Mouse (Mus musculus): ENCODE data around the gene Ccdc57. TPM values are rescaled to one million over a fixed set of nuclear protein-coding genes. Genes with fewer than 3 reads are reported as not detected.
"Not testable (repeated sequence)": the region's sequence is repeated elsewhere in the genome, so short reads cannot be mapped to it uniquely, and the experiment has no call there.

Ccdc57 gene
- total RNA-seq, 1 experiment from 2014 or later, result 9.2 TPM

DNA sequence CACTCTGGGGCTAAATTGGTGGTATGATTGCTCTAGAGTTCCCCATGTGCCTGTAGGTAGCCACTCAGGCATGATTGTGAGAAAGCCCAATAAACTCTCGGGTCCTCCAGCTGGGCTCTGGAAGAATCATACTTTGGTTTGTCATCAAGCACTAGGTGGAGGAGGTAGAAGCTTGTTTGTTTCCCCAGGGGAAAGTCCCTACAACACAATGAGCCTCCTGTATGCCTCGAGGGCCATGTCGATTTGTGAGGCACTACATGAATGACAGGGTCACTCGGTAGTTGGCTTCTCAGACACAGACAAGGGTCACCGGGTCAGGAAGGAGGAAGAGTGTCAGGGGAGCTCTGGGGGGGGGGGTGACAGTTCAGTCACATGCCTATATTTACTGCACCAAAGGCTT lies 46.2 kb downstream of the Ccdc57 start:
- no peak for ATAC-seq (replicated peaks in 1 of 2; ENCODE audit: insufficient read depth in 1 of 2, low FRiP score in 2 of 2, low TSS enrichment in 1 of 2, low read depth in 1 of 2, poor library complexity in 2 of 2, severe bottlenecking in 2 of 2)

DNA sequence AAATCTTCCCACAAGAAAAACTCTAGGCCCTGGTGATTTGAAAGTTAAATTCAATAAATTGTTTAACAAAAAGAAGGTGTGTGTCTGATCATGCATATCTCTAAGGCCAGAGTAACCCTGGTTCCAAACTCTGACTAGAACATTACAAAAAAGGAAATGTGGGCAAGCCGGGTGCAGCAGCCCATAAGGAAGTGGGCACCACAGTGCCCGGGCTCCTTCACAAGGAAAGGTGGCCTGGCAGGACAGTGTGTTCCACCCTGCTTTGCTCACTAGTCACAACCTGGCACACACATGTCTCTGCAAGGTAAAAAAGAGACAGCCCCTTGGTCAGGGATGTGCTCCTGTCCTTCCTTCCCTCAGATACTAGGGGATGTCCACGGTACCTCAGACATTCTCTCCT lies 49.1 kb downstream of the Ccdc57 start:
- ATAC-seq (replicated peaks in 1 of 2; ENCODE audit: insufficient read depth in 1 of 2, low FRiP score in 2 of 2, low TSS enrichment in 1 of 2, low read depth in 1 of 2, poor library complexity in 2 of 2, severe bottlenecking in 2 of 2), result 0 out of 4 replicates have a peak, but pooled peaks have one; percentile 15 to 49

DNA sequence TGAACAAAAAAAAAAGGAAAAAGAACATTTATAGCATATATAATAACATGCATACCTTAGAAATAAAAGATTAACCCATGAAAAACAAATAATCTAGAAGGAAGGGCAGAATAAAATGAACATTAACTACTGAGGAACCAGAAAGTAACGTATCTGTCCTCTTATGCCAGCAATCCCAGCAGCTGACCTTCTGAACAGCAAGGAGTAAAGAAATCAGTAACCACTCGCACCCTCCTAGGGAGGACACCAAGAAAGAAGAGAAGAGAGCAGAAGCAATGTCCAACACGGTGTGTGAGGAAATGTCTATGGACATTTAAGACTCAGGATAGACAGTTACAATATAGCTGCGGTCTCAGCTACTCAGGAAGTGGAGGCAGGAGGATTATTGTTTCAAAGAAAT lies 49.7 kb downstream of the Ccdc57 start:
- ATAC-seq (replicated peaks in 1 of 2; ENCODE audit: insufficient read depth in 1 of 2, low FRiP score in 2 of 2, low TSS enrichment in 1 of 2, low read depth in 1 of 2, poor library complexity in 2 of 2, severe bottlenecking in 2 of 2), result no peak

DNA sequence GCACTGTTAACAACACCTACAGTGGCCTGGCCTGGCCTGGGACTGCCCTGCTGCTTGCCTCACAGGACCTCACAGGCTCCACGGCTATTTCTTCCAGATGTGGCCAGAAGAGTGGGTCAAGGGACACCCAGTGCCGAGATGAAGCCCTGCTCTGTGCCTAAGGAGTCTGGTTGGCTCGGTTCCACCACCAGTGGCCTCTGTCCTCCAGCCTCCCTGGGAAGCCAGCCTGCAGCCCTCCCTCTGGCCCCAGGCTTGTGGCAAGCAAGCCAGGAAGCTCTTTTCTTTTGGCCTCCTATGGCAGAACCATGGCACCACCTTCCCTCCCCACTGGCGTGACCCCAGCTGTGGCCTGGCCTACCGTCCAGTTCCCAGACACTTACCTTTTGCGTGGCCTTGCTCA lies 59.5 kb downstream of the Ccdc57 start:
- ATAC-seq (replicated peaks in 1 of 2; ENCODE audit: insufficient read depth in 1 of 2, low FRiP score in 2 of 2, low TSS enrichment in 1 of 2, low read depth in 1 of 2, poor library complexity in 2 of 2, severe bottlenecking in 2 of 2), result no peak

DNA sequence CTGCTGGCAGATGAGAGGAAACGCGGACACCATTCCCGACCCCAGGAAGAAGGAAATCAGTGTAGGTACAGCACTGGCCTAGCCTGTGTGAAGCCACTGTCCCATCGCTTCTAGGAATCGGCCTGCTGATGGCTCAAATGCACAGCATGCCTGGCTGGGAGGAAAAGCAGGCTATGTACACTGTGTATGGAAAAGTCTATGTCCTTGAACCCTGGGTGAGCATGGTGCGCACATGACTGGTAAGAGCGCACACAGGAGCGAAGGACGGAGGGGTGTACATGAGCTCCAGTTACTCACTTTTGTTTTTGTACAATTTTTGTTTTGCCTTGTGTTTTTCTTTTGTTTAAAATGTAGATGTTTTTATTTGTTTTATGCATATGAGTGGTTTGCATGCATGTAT lies 61.2 kb downstream of the Ccdc57 start:
- ATAC-seq (replicated peaks in 1 of 2; ENCODE audit: insufficient read depth in 1 of 2, low FRiP score in 2 of 2, low TSS enrichment in 1 of 2, low read depth in 1 of 2, poor library complexity in 2 of 2, severe bottlenecking in 2 of 2), result no peak

DNA sequence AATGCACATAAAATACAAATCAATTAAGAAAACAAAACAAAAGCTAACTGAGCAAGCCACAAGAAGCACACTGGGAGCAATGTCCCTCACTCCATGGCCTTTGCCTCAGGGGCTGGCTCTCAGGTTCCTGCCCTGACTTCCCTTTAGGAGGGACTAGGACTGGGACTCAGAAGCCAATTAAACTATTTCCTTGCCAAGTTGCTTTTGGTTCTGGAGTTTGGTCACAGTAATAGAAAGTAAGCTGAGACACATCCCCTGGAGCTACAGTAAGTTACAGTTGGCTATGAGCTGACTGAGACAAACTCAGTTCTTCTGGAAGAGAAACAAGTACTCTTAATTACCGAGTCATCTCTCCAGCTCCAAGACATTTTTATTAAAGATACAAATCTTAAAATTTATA lies 66.9 kb downstream of the Ccdc57 start:
- no peak for ATAC-seq (replicated peaks in 1 of 2; ENCODE audit: insufficient read depth in 1 of 2, low FRiP score in 2 of 2, low TSS enrichment in 1 of 2, low read depth in 1 of 2, poor library complexity in 2 of 2, severe bottlenecking in 2 of 2)

DNA sequence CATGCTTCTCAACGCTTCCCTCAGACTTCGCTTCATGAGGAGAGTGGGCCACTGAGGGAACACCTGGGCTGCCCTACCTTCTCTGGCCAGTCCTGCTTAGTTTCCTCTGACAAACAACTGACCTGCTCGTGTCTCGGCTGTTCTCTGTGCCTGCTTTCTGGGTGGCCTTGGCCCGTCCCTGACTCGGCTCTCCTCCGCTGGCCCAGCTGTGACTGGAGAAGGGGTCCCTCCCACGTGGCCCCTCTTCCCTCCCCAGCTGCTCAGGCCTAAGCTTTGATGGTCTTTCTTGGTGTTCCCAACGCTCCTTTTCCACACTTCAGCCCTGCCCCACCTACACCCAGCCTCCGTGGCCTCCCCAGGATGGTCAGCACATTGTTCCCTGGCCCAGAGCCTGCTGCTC lies 69.9 kb downstream of the Ccdc57 start:
- no peak for ATAC-seq (replicated peaks in 1 of 2; ENCODE audit: insufficient read depth in 1 of 2, low FRiP score in 2 of 2, low TSS enrichment in 1 of 2, low read depth in 1 of 2, poor library complexity in 2 of 2, severe bottlenecking in 2 of 2)

DNA sequence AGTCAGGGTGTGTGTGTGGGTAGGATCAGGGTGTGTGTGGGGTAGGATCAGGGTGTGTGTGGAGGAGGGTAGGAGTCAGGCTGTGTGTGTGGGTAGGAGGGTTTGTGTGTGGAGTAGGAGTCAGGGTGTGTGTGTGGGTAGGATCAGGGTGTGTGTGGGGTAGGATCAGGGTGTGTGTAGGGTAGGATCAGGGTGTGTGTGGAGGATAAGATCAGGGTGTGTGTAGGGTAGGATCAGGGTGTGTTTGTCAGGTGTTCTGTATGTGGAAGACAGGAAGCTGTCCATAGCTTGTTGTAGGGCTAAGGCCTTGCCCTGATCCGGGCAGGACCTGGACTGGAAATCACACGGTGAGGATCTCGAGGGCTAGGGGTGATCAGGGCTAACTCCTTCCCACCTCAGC lies 76.7 kb downstream of the Ccdc57 start:
- not testable (repeated sequence) for ATAC-seq (replicated peaks in 1 of 2; ENCODE audit: insufficient read depth in 1 of 2, low FRiP score in 2 of 2, low TSS enrichment in 1 of 2, low read depth in 1 of 2, poor library complexity in 2 of 2, severe bottlenecking in 2 of 2)

DNA sequence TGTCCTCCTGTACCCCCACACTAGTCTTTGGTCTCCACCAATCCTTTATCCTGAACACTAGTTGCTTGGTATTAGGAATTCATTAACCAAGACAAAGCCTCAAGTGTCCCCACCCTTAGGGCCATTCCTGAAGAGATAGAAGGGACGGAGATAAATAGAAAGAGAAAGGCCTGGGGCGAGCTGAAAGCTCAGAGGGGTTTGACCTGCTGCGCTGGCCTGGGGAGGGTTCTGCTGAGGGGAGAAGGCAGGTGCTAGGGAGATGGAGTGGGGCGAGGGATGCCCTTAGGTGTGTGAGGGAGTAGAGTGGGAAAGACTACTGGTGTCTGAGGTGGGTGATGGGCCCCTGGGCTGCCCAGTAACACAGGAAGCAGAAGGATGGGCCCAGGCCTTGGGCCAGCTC lies 78.9 kb downstream of the Ccdc57 start:
- ATAC-seq (replicated peaks in 1 of 2; ENCODE audit: insufficient read depth in 1 of 2, low FRiP score in 2 of 2, low TSS enrichment in 1 of 2, low read depth in 1 of 2, poor library complexity in 2 of 2, severe bottlenecking in 2 of 2), result peak in 1 of 2 experiments; percentile 6; a peak in 1 of 4 replicates

DNA sequence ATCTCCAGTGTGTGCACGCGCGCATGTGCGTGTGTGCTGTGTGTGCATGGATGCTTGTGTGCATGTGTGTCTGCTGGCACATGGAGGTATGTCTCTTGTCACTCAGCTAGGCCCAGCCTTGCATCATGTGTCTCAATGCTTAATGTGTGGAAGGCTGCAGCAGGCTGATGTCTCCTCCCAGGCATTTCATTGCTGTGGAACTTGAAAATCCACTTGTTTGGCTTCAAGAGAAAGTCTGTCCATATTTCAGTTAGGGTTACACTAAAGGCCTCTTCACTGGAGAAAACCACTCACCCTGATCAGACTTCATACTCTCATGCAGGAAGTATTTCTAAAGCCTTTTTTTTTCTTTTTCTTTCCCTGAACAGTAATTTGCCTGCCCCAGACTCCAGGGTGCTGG lies 79.5 kb downstream of the Ccdc57 start:
- no peak for ATAC-seq (replicated peaks in 1 of 2; ENCODE audit: insufficient read depth in 1 of 2, low FRiP score in 2 of 2, low TSS enrichment in 1 of 2, low read depth in 1 of 2, poor library complexity in 2 of 2, severe bottlenecking in 2 of 2)

DNA sequence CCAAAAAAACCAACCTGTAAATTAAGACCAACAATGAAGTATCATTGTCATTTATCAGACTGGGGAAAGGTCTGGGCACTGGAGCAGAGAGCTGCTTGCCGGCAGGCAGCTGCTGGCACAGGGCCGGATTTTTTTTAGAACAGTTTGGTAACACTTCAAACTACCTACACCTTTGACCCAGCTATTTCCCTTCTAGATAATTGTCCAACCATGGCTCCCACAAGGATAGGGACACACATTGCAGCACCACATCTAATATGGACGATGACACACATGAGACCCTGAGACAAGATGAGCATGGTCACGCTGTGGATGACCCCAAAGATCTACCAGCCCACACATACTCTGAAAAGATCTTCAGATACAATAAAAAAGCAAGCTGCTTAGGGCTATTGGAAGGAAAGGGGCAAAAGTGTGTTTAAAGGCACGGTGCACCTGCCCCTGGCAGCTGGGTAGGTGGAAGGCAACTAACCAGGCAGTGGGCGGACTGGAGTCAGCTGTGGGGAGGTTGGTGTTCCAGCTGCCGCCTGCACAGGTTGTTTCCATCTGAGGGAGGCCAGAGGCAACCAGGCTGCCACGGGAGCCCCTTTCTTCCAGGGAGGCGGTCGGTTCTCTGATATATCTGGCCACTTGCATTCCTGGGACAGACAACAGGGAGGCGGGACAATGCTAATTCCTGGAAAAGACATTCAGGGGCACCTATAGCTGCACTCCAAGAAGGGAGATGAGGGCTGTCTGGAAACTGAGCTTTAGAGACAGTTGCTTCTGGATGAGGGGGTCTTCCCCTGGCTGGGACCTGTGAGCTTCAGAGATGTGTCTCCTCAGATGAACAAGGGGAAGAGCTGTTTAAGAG lies 80.4 kb downstream of the Ccdc57 start:
- no peak for ATAC-seq (replicated peaks in 1 of 2; ENCODE audit: insufficient read depth in 1 of 2, low FRiP score in 2 of 2, low TSS enrichment in 1 of 2, low read depth in 1 of 2, poor library complexity in 2 of 2, severe bottlenecking in 2 of 2)

DNA sequence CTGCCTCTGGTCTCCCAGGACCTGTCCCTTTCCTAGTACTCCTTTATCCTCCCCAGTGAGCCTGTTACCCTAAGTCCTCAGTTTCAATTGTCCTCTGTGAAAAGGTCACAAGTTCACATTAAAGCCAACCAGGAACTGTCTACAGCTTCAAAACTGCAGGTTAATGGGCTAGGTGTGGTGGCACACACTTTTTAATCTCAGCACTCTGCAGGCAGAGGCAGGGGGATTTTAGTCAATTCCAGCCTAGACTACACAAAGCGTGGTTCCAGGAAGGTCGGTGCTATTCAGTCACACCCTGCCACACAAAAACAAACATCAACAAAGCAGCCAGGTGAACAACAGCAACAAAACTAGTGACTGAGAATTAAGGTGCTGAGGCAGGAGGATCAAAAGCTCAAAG lies 81.1 kb downstream of the Ccdc57 start:
- ATAC-seq (replicated peaks in 1 of 2; ENCODE audit: insufficient read depth in 1 of 2, low FRiP score in 2 of 2, low TSS enrichment in 1 of 2, low read depth in 1 of 2, poor library complexity in 2 of 2, severe bottlenecking in 2 of 2), result no peak

DNA sequence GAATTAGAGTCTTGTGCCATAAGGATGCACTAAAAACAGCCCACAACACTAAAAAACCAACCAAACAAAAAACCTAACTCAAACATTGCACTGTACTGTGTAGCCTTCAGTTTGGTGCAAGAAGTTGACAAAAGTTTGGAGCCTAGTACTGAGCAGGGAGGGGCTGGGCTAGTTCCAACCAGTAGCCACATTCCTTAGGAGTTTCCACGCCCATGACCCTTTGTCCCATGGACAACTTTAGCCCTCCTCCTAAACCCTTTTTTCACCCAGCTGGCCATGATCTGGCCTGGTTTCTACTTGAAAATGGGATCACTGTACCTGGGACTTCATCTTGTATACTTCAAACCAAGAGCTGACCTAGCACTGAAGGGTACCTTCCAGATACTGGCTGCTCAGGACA lies 81.5 kb downstream of the Ccdc57 start:
- no peak for ATAC-seq (replicated peaks in 1 of 2; ENCODE audit: insufficient read depth in 1 of 2, low FRiP score in 2 of 2, low TSS enrichment in 1 of 2, low read depth in 1 of 2, poor library complexity in 2 of 2, severe bottlenecking in 2 of 2)

DNA sequence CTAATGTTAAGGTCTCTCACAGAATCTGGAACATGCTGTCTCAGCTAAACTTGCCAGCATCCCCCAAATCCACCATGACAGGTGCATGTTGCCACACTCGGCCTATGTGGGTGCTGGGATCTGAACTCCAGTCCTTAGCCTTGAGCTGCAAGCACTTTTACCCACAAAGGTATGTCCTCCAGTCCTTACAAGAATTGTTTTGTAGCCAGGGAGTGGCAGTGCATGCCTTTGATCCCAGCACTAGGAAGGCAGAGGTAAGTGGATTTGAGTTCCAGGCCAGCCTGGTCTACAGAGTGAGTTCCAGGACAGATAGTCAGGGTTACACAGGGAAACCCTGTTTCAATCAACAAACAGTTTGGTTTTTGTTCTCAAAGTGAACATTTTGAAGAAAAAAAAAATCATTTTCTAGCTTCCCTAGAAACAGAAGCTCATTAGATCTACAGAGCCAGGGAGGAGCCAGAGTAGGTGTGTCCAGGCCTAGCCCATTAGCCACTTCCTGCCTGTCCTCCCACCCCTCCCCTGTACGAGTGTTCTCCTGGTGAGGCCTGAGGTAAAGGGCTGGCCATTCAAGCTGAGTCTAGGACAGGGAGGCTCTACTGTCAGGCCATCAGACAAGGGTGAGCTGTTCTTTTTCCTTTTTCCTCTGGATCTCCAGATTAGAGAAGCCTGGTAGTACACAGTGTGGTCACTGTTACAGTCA lies 82.2 kb downstream of the Ccdc57 start:
- ATAC-seq (replicated peaks in 1 of 2; ENCODE audit: insufficient read depth in 1 of 2, low FRiP score in 2 of 2, low TSS enrichment in 1 of 2, low read depth in 1 of 2, poor library complexity in 2 of 2, severe bottlenecking in 2 of 2), result peak; percentile 33 to 52; a peak in 2 of 4 replicates

DNA sequence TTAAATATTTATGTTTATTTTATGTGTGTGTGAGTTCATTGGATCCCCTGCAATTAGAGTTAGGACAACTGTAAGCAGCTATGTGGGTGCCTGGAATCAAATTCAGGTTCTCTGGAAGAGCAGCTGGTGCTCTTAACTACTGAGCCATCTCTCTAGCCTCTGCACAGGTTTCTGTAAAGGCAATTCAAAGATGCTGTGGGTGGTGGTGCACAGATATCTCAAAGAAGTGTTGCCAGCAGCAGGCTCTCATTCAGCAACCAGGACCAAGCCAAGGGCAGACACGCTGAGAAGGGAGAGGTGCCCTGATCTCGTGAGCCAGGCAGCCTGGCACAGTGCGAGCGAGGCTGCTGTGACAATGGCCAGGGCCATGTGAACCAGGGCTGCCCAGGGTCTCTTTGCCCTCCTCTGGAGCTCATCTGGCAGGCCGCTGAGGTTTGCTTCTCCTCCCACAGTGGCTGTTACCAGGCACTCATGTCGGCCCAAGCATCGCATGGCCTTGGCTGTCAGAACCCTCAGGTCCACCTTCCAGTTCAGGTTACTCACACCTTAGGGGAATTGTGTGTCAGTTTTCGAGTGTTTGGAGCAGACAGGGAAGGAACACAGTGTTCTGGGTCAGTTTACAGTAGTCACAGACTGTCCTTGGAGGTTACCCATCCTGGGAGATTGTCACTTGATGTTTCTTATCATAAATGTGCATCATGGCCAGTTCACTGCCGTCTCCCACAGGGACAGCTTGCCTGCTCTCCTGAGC lies 85.8 kb downstream of the Ccdc57 start:
- ATAC-seq (replicated peaks in 1 of 2; ENCODE audit: insufficient read depth in 1 of 2, low FRiP score in 2 of 2, low TSS enrichment in 1 of 2, low read depth in 1 of 2, poor library complexity in 2 of 2, severe bottlenecking in 2 of 2), result no peak

DNA sequence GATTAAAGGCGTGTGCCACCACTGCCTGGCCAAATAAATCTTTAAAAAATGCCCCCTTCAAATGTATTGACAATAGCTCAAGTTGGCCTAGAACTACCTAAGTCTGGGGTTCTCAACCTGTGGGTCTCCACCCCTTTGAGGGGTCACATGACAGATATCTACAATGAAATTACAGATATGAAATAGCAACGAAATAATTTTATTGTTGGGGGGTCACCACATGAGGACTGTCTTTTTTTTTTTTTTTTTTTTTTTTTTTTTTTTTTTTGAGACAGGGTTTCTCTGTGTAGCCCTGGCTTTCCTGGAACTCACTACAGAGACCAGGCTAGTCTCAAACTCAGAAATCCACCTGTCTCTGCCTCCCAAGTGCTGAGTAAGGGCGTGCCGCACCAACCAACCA lies 88.3 kb downstream of the Ccdc57 start:
- ATAC-seq (replicated peaks in 1 of 2; ENCODE audit: insufficient read depth in 1 of 2, low FRiP score in 2 of 2, low TSS enrichment in 1 of 2, low read depth in 1 of 2, poor library complexity in 2 of 2, severe bottlenecking in 2 of 2), result no peak

DNA sequence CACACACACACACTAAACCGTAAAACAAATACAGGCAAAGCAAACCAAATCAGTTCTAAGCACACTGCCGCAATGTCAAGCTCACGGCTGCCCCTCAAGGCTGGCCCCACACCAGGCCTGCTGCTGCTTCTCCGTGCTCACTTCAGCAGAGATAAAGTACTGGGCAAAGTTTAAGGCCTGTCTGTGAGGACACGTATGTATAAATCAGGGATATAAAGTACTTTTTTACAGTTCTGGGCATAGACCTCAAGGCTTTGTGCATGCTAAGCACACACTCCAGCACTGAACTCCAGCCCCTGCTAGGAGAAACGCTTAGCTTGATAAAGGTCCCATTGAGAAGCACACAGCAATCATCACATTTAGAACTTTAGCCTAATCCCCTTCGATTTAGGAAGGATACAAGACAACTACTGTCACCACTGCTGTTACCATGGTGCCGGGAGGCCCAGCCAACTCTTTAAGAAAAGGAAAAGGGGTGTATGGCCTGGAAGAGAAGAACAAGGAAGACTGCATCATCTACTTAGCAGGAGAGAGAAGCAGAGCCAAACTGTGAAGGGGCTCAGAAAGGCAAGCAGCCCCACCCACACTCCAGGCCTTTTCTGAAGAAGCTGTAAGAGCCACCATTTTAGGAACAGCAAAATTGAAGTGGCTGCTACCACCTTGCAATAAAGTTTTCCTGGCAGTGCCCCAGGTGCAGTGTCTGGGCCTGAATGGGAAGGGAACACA lies 99.0 kb downstream of the Ccdc57 start:
- no peak for ATAC-seq (replicated peaks in 1 of 2; ENCODE audit: insufficient read depth in 1 of 2, low FRiP score in 2 of 2, low TSS enrichment in 1 of 2, low read depth in 1 of 2, poor library complexity in 2 of 2, severe bottlenecking in 2 of 2)
